Mouse (Mus musculus) spleen, postnatal 36 days (tissue): ENCODE measurements around the gene P4hb.
"Not testable (repeated sequence)": the region's sequence is repeated elsewhere in the genome, so short reads cannot be mapped to it uniquely, and the experiment has no call there.

ENCODE experiments used
- DNase-seq, 2 experiments: peaks; one replicate each; pipeline ENCODE4 v3.0.0; 2022; ENCODE audit warnings: low spot score in 2 of 2, mixed read lengths in 1 of 2

P4hb gene

DNA sequence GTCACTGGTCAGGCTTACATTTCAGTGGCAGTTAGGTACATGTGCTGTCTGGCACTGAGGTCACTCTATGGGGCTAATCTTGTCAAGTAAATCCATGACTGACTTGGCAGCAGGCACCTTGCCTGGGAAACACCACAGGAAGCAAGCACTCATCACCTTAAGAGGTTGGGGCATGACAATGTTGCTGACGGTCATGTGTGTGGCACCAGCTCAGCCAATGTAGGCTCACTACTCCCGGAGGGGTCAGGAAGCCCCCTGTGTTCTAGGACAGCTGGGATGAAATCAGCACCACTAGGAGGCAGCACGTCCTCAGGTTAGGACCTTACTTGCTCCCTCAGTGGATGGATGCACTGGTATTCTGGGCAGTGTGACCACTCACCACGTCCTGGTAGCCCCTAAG lies 31.1 kb downstream of the P4hb start:
- DNase-seq = no peak

DNA sequence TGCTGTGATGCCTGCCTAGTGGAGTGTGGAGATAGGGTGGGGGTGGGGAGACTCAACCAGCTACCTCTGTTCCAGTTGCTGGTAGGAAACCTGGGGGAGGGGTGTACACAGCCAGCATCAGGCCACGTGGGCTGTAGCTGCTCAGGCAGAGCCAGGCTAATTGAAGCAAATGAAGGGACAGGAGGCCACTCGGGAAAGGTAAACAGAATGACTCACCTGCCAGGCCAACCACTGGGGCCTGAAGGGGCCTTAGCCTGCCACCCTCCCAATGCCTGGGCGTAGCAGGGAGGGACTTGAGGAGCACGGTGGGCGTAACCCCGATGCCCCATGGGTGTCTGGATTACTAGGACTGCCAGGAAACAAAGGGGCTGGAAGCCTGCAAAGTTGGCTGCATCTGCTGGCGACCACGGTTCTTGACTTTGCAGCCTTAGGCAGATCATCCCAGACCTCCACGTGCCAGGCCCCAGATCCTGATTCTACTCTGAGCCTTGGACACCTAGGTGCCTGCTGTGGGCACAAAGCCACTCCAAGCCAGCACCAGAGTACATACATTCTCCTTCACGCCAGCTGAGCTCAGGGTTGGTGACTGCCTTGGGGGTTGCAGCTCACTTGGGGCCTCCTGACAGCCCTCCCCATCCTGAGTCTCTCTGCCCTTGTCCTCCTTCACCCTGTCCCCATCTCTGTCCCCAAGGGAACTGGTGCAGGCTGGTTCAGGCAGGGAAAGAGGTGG lies 33.6 kb downstream of the P4hb start:
- DNase-seq = no peak

DNA sequence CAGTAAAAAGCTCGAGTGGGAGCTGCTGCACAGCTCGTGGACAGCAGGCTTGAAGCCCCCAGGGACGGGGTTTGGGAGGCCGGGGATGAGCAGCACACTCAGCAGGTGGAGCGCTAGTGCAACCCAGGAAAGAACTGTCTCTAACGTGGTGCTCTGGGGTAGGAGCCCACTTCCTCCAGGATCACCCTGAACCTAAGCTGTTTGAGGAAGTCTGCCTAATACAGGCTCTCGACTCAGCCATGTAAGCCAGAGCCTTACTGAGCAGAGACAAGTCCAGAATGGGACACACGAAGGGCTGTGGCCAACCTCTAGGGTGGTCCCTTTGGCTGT lies 34.1 kb downstream of the P4hb start:
- DNase-seq = no peak

DNA sequence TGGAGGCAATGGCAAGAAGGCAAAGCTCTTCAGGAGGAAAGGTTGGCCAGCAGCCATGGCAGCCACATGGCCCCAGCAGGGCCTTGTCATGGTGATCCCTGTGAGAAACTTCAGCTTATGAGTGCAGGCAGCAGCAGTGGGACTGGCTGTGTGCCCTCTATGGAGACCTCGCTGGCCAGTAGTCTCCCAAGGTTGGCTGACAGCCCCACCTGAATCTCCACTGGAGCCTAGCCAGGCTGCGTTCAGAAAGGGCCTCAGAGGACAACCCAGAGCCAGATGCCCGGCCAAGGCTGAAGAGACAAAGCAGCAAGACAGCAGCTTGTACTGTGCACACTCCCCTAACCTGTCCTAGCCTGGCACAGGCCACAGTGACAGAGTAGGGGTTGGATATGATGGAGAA lies 34.6 kb downstream of the P4hb start:
- no peak for DNase-seq

DNA sequence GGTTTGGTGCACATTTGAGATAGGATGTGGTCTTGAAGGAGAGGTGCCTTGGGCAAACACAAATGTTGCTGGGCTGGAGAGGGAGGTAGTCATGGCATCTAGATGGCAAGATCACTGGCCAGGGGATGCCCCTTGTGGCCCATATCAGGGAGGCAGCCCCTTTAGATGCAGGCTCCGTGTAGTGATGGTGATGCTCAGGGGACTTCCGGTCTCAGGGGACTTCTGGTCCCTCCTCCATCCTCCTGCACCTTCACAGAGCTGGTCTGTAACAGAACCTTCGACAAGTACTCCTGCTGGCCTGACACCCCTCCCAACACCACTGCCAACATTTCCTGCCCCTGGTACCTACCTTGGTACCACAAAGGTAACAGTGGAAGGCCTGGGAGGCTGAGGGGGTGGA lies 37.2 kb downstream of the P4hb start:
- DNase-seq = no peak

DNA sequence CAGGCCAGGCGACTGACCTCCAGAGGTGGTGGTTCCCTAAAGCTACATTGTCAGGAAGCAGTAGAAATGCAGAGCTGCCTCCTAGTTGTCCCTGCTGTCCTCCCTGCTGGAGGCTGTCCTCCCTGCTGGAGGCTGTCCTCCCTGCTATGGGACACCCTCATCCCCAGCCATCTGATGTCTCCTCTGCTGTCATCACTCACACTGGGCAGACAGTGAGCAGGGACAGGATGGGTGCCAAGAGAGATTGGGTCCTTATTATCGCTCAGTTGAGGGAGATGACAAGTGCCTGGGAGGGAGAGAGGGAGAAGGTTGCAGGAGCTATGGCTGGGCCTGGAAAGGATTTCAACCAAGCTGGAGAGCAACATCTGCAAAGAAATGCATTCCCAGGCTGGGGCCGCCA lies 37.9 kb downstream of the P4hb start:
- DNase-seq = no peak

DNA sequence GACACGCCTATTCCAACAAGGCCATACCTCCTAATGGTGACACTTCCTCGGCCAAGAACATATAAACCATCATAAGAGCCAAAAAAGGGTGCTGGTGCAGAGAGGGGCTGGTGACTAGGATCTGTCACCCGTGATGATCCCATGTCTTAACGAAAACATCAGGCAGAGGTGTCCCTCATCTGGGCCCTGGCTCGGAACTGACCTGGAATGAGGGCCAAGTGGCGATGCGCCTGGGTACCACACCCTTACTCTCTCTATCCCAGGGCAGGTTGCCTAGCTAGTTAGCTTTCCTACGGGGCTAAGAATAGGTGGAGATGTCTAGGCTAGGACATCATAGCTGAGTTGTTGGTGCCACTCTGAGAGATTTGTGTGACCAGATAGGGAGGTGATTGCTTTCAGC lies 39.0 kb downstream of the P4hb start:
- no peak for DNase-seq

DNA sequence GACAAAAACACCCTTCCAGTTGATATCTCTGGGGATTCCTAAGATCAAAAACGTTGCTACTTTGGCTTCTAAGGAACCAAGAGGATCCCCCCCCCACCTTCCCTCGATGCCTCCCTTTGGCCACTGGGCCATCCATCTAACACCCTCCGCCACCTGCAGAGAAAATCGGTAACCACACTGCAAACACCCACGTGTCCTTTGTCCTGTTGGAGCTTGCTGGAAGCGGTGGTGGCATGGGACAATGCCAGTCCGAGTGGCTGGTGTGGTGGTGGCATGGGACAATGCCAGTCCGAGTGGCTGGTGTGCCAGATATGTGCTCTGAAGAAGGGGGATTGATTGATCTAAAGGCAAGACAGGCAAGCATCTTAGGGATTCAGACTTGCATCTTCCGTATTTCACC lies 41.4 kb downstream of the P4hb start:
- DNase-seq = no peak

DNA sequence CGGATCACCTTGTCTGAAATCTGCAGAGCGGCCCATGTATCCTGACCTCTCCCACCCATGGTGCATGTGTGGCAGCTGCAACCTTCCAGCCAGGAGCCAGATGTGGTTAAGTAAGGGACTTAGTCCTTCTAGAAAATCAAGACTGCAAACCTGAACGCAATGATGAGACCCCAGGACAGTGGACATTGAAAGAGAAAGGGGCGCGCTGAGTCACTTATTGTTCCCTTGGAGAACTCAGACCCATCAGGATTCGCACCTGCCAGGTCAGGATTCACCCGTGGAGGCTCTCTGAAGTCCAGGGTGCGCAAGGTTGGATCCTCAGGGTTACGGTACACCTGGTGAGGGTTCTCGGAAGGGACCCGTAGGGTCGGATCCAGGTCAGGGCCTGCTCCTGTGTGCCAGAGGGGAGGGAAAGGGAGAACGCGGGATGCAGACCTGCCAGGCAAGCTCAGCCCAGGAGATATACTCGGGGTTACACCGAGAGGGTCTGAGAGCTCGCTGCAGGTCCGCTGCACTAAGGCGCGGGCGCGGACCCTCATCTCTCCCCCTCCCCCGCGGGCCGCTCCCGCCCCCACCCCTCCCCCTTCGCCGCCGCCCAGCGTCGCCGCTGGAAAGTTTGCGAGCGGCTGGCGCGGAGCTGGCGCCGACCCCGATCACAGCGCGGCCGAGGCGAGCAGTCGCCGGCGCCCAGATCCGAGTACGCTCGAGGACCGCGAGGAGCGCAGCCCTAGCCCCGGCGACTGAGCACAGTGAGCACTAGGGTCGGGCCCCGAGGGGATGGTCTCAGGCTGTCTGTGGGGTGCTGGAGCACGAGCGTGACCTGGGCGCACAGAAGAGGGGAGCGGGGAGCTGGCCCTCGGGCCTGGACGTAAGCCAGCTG lies 42.7 kb downstream of the P4hb start, which contains the start of gene Gcgr:
Gene Gcgr, plus strand, starts transcription at position 615 of the 880 bp plus-strand sequence.
- DNase-seq = no peak

DNA sequence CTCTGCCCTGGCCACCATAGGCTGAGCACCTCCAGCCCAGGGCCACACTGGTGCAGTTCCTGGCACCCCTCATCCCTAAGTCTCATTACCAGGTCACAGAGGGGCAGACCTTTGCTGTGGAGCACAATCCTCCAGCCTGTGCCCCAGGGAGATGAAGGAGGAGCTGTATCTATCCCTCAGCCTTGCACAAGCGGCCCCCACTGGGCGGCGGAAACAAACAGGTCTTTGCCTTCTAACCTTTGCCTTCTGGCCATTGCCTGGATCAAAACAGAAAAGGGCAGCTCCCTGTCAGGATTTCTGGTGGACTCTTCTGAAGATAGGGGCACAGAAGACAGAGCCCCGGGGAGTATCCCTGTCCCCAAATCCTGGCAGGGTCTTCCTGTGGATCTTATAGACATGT lies 44.1 kb downstream of the P4hb start:
- no peak for DNase-seq

DNA sequence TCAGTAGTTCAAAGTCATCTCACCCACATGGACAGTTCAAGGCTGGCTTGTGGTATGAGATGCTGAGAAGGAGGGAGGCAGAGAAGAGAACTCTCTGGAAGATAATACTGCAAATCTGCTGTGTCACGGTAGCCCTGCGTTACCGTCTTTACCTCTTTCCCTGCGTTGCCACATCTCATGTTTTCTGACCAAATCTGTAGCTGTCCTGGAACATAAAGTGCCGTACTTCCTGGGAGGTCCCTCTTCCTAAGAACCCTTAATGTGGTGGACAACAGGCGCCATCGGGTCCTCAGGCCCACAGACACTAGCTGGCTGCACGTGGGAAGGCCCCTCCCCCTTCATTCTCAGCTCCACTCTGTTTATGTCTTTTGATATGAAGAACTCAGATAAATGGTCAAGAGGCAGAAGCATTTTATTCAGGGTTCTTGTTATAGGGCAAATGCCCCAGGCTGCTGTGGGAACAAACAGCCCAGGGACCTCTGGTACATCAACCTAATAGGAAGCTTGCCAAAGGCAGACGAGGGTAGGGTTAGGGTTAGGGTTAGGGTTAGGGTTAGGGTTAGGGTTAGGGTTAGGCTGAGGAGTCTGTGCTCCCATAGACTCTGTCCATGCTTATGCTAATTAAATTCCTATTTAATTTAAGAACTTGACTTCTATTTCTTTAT lies 45.2 kb downstream of the P4hb start:
- no peak for DNase-seq

DNA sequence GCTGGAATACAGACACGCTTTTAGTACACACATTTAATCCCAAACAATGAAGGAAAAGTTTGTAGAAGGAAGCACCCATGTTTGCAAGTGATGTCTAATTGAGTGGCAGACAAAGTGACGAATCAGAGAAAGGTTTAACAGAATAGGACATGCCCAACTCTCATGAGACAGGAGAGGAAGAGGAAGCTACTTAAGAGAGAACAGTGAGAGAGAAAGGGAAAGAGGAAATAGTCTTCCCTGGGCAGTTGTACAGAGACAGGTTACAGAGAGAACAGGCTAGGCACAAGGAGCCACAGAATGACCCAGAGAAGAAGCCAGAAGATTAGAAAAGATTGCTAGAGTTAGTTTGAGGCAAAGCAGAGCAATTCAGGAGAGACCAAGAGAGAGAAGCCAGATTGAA lies 47.1 kb downstream of the P4hb start:
- DNase-seq = peak in 1 of 2 experiments; percentile 48

DNA sequence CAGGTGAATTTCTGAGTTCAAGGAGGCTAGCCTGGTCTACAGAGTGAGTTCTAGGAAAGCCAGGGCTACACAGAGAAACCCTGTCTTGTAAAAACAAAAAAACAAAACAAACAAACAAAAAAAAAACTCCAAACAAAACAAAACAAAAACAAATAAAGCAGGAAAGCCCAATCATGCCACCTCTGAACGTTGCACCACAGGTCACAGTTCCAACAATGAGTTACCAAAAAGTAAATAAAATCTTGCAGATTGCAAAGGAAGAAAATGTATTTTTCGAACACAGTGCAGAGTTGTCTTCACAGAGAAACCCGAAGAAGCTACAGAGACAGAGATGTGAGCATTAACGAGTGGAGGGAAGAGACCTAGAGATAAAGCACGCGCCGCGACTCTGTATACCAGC lies 50.5 kb downstream of the P4hb start:
- DNase-seq = no peak

DNA sequence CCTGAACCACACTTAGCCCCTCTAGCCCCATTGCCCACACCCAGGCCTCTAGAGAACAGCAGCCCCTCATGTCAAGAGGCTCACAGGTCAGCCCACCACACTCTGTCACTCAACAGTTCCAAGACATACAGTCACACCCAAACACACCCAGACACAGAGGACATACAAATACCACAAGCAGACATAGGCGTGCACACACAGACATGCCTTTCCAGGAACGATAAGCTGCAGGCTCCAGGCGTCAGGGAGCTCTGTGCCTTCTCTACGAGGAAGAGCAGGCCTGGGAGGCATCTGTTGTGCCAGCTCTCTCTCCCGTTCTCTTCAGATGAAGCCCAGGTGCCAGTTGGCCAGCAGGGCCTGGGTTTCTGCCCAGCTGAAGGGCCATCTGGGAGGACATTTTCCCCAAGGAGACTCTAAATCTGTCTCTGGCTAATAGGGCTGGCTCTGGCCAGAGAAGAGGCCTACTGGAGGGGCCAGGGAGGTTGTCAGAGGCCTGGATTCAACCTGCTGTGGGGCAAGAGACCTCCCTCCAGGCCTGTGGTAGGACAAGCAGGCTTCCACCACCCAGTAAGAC lies 52.0 kb downstream of the P4hb start:
- no peak for DNase-seq

DNA sequence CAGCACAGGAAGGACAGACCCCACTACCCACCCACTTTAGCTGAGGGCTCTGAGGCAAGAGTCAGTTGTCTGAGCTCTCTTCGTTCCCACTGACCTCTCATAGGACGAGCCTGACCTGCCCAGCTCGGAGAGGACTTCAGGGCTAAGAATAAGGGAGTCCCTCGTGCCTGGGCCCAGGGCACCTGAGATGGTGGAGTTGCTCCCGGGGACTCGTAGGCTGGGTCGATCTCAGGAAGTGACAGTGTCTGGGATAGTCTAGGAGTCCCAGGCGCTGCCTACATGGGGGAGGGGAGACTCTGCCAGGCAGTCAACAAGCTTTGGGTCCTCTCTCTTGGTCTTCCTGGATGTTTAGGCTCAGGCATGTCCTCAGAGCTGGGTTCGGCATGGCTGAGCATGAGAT lies 52.6 kb downstream of the P4hb start:
- no peak for DNase-seq

DNA sequence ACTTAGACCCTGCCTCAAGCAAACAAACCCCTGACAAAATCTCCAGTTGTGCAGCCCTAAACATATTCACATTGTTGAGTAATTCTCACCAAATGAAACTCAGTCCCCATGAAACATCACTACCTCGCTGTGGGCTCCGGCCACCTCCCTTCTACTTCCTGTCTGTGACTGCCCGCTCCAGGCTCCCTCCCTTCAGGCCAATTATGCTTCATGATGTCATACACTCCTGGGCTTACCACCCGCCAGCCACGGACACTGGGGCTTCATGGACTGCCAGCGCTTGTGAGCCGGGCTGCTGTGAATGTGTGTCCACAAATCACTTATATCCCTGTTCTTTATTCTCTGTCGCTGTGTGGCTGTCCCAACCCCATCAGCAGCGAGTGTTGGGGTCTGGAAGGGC lies 53.3 kb downstream of the P4hb start:
- peak; percentile 39 to 44 for DNase-seq

DNA sequence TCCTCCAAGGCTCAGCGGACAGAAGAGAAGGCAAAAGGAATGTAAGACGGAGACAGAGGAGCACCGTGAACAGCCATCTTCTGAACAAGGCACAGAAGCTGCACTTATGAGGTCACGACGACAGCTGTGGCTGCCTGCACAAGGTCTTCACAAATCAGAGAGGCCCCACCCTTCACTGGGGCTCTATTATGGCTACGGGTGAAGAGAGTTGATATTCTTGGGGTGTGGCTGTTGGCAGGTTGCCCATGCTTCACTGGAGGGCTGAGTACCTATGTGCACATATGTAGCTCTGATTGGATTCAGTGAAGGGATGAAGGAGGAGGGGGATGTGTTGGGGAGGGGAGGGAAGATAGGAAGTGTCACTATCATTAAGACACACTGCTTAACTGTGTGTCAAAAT lies 54.5 kb downstream of the P4hb start:
- DNase-seq = no peak

DNA sequence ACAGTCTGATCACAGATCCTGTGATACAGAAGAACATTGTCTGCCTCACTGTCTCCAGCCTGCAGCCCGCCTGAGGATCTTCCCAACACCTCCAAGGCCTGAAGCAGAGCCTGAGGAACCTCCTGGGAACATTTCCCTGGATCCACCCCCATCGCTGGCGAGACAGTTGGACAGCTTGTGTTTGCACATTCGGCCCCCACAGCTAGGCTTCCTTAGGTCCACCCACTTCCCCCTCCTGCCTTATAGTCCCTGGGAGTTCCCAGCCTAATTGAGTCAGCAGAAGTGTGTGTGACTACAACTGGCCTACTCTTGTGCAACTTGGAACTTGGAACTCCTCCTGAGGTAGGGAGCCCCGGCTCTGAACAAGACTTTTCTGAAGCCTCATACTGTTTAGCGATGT lies 55.0 kb downstream of the P4hb start:
- DNase-seq = peak; percentile 15 to 35

DNA sequence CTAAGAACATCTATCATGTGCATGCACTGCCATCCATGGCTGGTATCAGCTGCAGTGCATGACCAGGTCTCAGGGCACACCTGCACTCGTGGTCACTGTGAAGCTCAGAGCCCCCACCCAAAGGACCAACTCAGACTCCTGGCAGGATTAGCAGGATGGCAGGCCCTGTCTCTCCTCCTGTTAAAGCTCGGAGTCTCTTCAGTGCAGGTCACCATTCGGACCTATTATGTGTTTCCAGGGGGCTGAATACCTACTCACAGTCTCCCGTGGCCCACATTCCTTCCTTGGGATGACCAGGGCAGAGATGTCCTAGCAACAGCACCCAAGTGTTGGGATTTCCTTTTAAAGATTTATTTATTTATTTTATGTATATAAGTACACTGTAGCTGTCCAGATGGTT lies 55.9 kb downstream of the P4hb start:
- DNase-seq = no peak

DNA sequence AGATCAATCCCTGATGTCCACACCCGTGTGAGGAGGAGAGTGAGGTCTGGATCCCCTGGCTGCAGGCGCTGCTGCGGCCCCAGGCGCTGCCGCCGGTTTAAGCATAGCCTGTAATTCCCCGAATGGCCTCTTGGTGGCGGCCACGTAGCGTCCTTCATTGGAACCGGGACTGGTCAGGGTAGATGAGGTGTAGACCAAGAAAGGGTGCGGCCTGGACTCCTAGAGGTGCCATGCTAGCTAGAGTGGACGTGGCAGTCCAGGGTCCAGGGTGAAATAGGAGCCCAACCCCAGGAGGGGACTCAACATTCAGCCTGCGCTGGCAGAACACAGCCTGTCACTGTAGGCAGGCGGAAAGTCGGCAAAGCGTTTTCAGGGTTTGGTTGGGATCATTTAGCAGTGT lies 57.4 kb downstream of the P4hb start:
- DNase-seq = peak; percentile 75 to 77

DNA sequence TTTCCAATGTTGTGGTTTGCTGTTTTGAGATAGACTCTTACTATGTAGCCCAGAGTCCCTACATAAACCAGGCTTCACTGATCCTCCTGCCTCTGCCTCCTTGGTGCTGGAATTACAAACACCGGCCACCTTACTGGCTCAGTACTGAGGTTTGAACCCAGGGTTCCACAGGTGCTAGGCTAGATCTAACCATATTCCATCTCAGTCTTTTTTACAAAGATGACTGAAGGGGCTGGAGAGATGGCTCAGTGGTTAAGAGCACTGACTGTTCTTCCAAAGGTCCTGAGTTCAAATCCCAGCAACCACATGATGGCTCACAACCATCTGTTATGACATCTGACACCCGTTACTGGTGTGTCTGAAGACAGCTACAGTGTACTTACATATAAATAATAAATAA lies 58.8 kb downstream of the P4hb start:
- not testable (repeated sequence) for DNase-seq

DNA sequence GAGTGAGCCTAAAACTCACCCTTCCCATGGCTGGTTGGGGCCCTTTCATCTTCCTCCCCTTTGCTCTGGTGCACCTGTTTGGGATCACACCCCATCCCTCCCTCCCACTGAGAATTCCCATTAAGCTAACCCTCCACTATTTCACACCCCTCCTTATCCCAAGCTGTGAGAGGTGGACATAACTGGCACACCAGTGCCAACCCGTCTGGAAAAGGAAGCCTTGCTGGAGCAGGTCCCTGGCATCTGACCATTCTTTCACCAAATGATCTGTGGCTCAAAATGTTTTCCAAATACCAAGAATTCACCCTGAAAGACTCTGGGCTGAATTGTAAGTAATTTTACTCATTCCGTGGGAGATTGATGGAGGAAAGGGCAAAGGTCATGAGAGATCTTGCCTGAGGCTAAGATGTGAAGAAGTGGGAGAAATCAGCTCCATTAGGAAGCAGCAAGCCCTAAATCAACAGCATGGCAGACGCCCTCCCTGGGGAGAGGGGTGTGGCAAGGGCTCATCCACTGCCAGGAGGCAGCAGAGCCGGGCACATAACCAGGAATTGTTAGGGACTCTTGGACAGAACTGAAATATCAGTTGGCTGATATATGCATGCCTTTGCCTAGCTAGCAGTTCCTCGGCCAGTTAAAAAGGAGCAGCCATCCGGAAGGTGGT lies 60.1 kb downstream of the P4hb start:
- DNase-seq = no peak
